Mouse (Mus musculus): ENCODE data around the gene Hist1h2ae. TPM values are rescaled to one million over a fixed set of nuclear protein-coding genes. Genes with fewer than 3 reads are reported as not detected.
"Not testable (repeated sequence)": the region's sequence is repeated elsewhere in the genome, so short reads cannot be mapped to it uniquely, and the experiment has no call there.

Gene Hist1h2ae
- polyA plus RNA-seq, 1 experiment from 2014 or later: 96.4 TPM

GRCm38 (mm10) chr13:23577835-23578234 lies 6.8 kb upstream of the Hist1h2ae start:
- DNase-seq (ENCODE audit: low spot score): no peak
- H3K4me2 ChIP-seq (ENCODE audit: low read depth, low read length, severe bottlenecking): no peak overlapping the region
- H3K36me3 ChIP-seq (ENCODE audit: control insufficient read depth, insufficient read depth, low read length): no peaks in the 10 kb centered on the region
- H3K27ac ChIP-seq (ENCODE audit: low read depth, low read length): peak overlapping the region; percentile 50; the same call in 1 of the 2 replicates
- H3K9ac ChIP-seq (ENCODE audit: low read length): no peak overlapping the region
- H3K4me1 ChIP-seq (replicated peaks; ENCODE audit: control insufficient read depth, insufficient read depth, low read length): peaks cover 3% of the 10 kb centered on the region; the same call in 1 of the 2 replicates
- ATAC-seq (replicated peaks; ENCODE audit: low FRiP score): no peak
- no peaks in the 10 kb centered on the region for H3K9me3 ChIP-seq (ENCODE audit: control insufficient read depth, low read length)
- 90% methylated on average over 1 of the region's 1 CpGs for WGBS
- no peaks in the 10 kb centered on the region for H3K27me3 ChIP-seq (ENCODE audit: control insufficient read depth, insufficient read depth, low read length)
- H3K4me3 ChIP-seq (ENCODE audit: low read depth, low read length): no peak overlapping the region

- Histone ChIP-seq H3K4me3 (ENCODE audit: low read depth, low read length) (peak overlapping the region; percentile 45), H3K27ac (ENCODE audit: low read depth, low read length) (peak overlapping the region; percentile 95), H3K9me3 (ENCODE audit: control insufficient read depth, low read length) (no peaks in the 10 kb centered on the region), H3K36me3 (ENCODE audit: control insufficient read depth, insufficient read depth, low read length) (no peaks in the 10 kb centered on the region), H3K4me2 (ENCODE audit: low read depth, low read length, severe bottlenecking) (peak overlapping the region; percentile 65), H3K9ac (ENCODE audit: low read length) (peak overlapping the region; percentile 80), H3K4me1 (replicated peaks; ENCODE audit: control insufficient read depth, insufficient read depth, low read length) (peaks cover 3% of the 10 kb centered on the region; the same call in 1 of the 2 replicates), H3K27me3 (ENCODE audit: control insufficient read depth, insufficient read depth, low read length) (no peaks in the 10 kb centered on the region)
- 48% methylated on average over 6 of the region's 6 CpGs for WGBS
- no peak for ATAC-seq (replicated peaks; ENCODE audit: low FRiP score)
- DNase-seq (ENCODE audit: low spot score): no peak
Observed at GRCm38 (mm10) chr13:23576906-23577639, 6.1 kb upstream of the Hist1h2ae start.

GRCm38 (mm10) chr13:23576351-23576881 lies 5.4 kb upstream of the Hist1h2ae start:
- 2% methylated on average over 7 of the region's 7 CpGs for WGBS
- peak overlapping the region; percentile 80 for H3K9ac ChIP-seq (ENCODE audit: low read length)
- H3K27ac ChIP-seq (ENCODE audit: low read depth, low read length): peak overlapping the region; percentile 95
- peak overlapping the region; percentile 45 for H3K4me3 ChIP-seq (ENCODE audit: low read depth, low read length)
- DNase-seq (ENCODE audit: low spot score) (peak; percentile 63), ATAC-seq (replicated peaks; ENCODE audit: low FRiP score) (no peak)
- peaks cover 3% of the 10 kb centered on the region; the same call in 1 of the 2 replicates for H3K4me1 ChIP-seq (replicated peaks; ENCODE audit: control insufficient read depth, insufficient read depth, low read length)
- no peaks in the 10 kb centered on the region for H3K36me3 ChIP-seq (ENCODE audit: control insufficient read depth, insufficient read depth, low read length)
- H3K27me3 ChIP-seq (ENCODE audit: control insufficient read depth, insufficient read depth, low read length): no peaks in the 10 kb centered on the region
- peak overlapping the region; percentile 65 for H3K4me2 ChIP-seq (ENCODE audit: low read depth, low read length, severe bottlenecking)
- no peaks in the 10 kb centered on the region for H3K9me3 ChIP-seq (ENCODE audit: control insufficient read depth, low read length)

GRCm38 (mm10) chr13:23575864-23576313 lies 4.9 kb upstream of the Hist1h2ae start:
- H3K4me3 ChIP-seq (ENCODE audit: low read depth, low read length): peak overlapping the region; percentile 45
- 0% methylated on average over 8 of the region's 40 CpGs for WGBS
- H3K36me3 ChIP-seq (ENCODE audit: control insufficient read depth, insufficient read depth, low read length); H3K4me1 ChIP-seq (replicated peaks; ENCODE audit: control insufficient read depth, insufficient read depth, low read length); ATAC-seq (replicated peaks; ENCODE audit: low FRiP score); H3K9me3 ChIP-seq (ENCODE audit: control insufficient read depth, low read length); H3K27me3 ChIP-seq (ENCODE audit: control insufficient read depth, insufficient read depth, low read length): not testable (repeated sequence)
- peak overlapping the region; percentile 95 for H3K27ac ChIP-seq (ENCODE audit: low read depth, low read length)
- peak overlapping the region; percentile 80 for H3K9ac ChIP-seq (ENCODE audit: low read length)
- peak overlapping the region; percentile 65 for H3K4me2 ChIP-seq (ENCODE audit: low read depth, low read length, severe bottlenecking)
- DNase-seq (ENCODE audit: low spot score): peak; percentile 75

GRCm38 (mm10) chr13:23575271-23575851 lies 4.3 kb upstream of the Hist1h2ae start, which contains the start of gene Hist1h3d:
Gene Hist1h3d (plus strand): TSS chr13:23575763.
- Histone ChIP-seq H3K36me3 (ENCODE audit: control insufficient read depth, insufficient read depth, low read length) (no peaks in the 10 kb centered on the region), H3K9me3 (ENCODE audit: control insufficient read depth, low read length) (no peaks in the 10 kb centered on the region), H3K9ac (ENCODE audit: low read length) (peak within 1 kb of the TSS; percentile 80), H3K4me1 (replicated peaks; ENCODE audit: control insufficient read depth, insufficient read depth, low read length) (peaks cover 3% of the 10 kb centered on the region; the same call in 1 of the 2 replicates), H3K27ac (ENCODE audit: low read depth, low read length) (peak within 1 kb of the TSS; percentile 95), H3K4me2 (ENCODE audit: low read depth, low read length, severe bottlenecking) (peak within 1 kb of the TSS; percentile 65), H3K4me3 (ENCODE audit: low read depth, low read length) (peak within 1 kb of the TSS; percentile 45), H3K27me3 (ENCODE audit: control insufficient read depth, insufficient read depth, low read length) (no peaks in the 10 kb centered on the region)
- ATAC-seq (replicated peaks; ENCODE audit: low FRiP score): peak; percentile 59
- WGBS: under 1% methylated on average over 18 of the region's 18 CpGs
- peak; percentile 59 for DNase-seq (ENCODE audit: low spot score)

- DNase-seq (ENCODE audit: low spot score); H3K27me3 ChIP-seq (ENCODE audit: control insufficient read depth, insufficient read depth, low read length); H3K4me1 ChIP-seq (replicated peaks; ENCODE audit: control insufficient read depth, insufficient read depth, low read length); H3K36me3 ChIP-seq (ENCODE audit: control insufficient read depth, insufficient read depth, low read length); H3K9me3 ChIP-seq (ENCODE audit: control insufficient read depth, low read length): not testable (repeated sequence)
- H3K4me3 ChIP-seq (ENCODE audit: low read depth, low read length): peak overlapping the region; percentile 45
- ATAC-seq (replicated peaks; ENCODE audit: low FRiP score): peak; percentile 0; the same call in 1 of the 2 replicates
- 0% methylated on average over 5 of the region's 39 CpGs for WGBS
- H3K4me2 ChIP-seq (ENCODE audit: low read depth, low read length, severe bottlenecking): peak overlapping the region; percentile 45
- H3K27ac ChIP-seq (ENCODE audit: low read depth, low read length): peak overlapping the region; percentile 96
- peak overlapping the region; percentile 62 for H3K9ac ChIP-seq (ENCODE audit: low read length)
Observed at GRCm38 (mm10) chr13:23574546-23575170, 3.6 kb upstream of the Hist1h2ae start.

GRCm38 (mm10) chr13:23573898-23574524 lies 3.0 kb upstream of the Hist1h2ae start, which contains the start of the genes Hist1h2bf and Hist1h2ad:
Gene Hist1h2bf (minus strand): TSS chr13:23574196.
Gene Hist1h2ad (plus strand): TSS chr13:23574381.
- not testable (repeated sequence) for H3K9me3 ChIP-seq (ENCODE audit: control insufficient read depth, low read length); H3K27me3 ChIP-seq (ENCODE audit: control insufficient read depth, insufficient read depth, low read length); H3K36me3 ChIP-seq (ENCODE audit: control insufficient read depth, insufficient read depth, low read length); H3K4me1 ChIP-seq (replicated peaks; ENCODE audit: control insufficient read depth, insufficient read depth, low read length)
- Histone ChIP-seq H3K4me2 (ENCODE audit: low read depth, low read length, severe bottlenecking) (peak within 1 kb of the TSS; percentile 66), H3K27ac (ENCODE audit: low read depth, low read length) (peak within 1 kb of the TSS; percentile 96), H3K9ac (ENCODE audit: low read length) (peak within 1 kb of the TSS; percentile 63), H3K4me3 (ENCODE audit: low read depth, low read length) (peak within 1 kb of the TSS; percentile 45)
- under 1% methylated on average over 21 of the region's 42 CpGs for WGBS
- ATAC-seq (replicated peaks; ENCODE audit: low FRiP score) (peak; percentile 91), DNase-seq (ENCODE audit: low spot score) (peak; percentile 91)
